Mouse (Mus musculus): ENCODE measurements around the gene Cdc42bpa. TPM values are rescaled to one million over a fixed set of nuclear protein-coding genes. Genes with fewer than 3 reads are reported as not detected.

Cdc42bpa gene
- polyA plus RNA-seq, 1 experiment from 2014 or later = 3.3 TPM

- H3K36me3 ChIP-seq (ENCODE audit: inconsistent target) = no peaks in the 10 kb centered on the region
- WGBS (ENCODE audit: missing documents) = 97% methylated on average over 3 of the region's 3 CpGs
- H3K4me3 ChIP-seq (ENCODE audit: inconsistent target) = no peak overlapping the region
- H3K27ac ChIP-seq = no peak overlapping the region
- no peaks in the 10 kb centered on the region for H3K79me2 ChIP-seq (ENCODE audit: inconsistent target)
These were observed 77.2 kb downstream of the Cdc42bpa start for GRCm38 (mm10) chr1:180037461-180037860.

- no peaks in the 10 kb centered on the region for H3K79me2 ChIP-seq (ENCODE audit: inconsistent target)
- no peaks in the 10 kb centered on the region for H3K36me3 ChIP-seq (ENCODE audit: inconsistent target)
- no peak overlapping the region for H3K4me3 ChIP-seq (ENCODE audit: inconsistent target)
- 100% methylated on average over 2 of the region's 2 CpGs for WGBS (ENCODE audit: missing documents)
- H3K27ac ChIP-seq = no peak overlapping the region
These were observed 83.9 kb downstream of the Cdc42bpa start for GRCm38 (mm10) chr1:180044160-180044559.

- H3K79me2 ChIP-seq (ENCODE audit: inconsistent target) = no peaks in the 10 kb centered on the region
- H3K4me3 ChIP-seq (ENCODE audit: inconsistent target) = no peak overlapping the region
- no peaks in the 10 kb centered on the region for H3K36me3 ChIP-seq (ENCODE audit: inconsistent target)
- H3K27ac ChIP-seq = no peak overlapping the region
These were observed 84.9 kb downstream of the Cdc42bpa start for GRCm38 (mm10) chr1:180045172-180045571.

GRCm38 (mm10) chr1:180089176-180089575, 128.9 kb downstream of the Cdc42bpa start:
- Histone ChIP-seq H3K4me3 (ENCODE audit: inconsistent target) (no peak overlapping the region), H3K36me3 (ENCODE audit: inconsistent target) (no peaks in the 10 kb centered on the region), H3K79me2 (ENCODE audit: inconsistent target) (no peaks in the 10 kb centered on the region), H3K27ac (no peak overlapping the region)
- WGBS (ENCODE audit: missing documents) = 92% methylated on average over 1 of the region's 1 CpGs

- Histone ChIP-seq H3K27ac (no peak overlapping the region), H3K4me3 (ENCODE audit: inconsistent target) (no peak overlapping the region), H3K79me2 (ENCODE audit: inconsistent target) (no peaks in the 10 kb centered on the region), H3K36me3 (ENCODE audit: inconsistent target) (no peaks in the 10 kb centered on the region)
- WGBS (ENCODE audit: missing documents) = 100% methylated on average over 5 of the region's 5 CpGs
These were observed 138.2 kb downstream of the Cdc42bpa start for GRCm38 (mm10) chr1:180098426-180098825.

GRCm38 (mm10) chr1:180104567-180104966, 144.3 kb downstream of the Cdc42bpa start:
- Histone ChIP-seq H3K4me3 (ENCODE audit: inconsistent target) (no peak overlapping the region), H3K36me3 (ENCODE audit: inconsistent target) (no peaks in the 10 kb centered on the region), H3K79me2 (ENCODE audit: inconsistent target) (no peaks in the 10 kb centered on the region), H3K27ac (no peak overlapping the region)
- WGBS (ENCODE audit: missing documents) = 94% methylated on average over 3 of the region's 3 CpGs

GRCm38 (mm10) chr1:180109050-180109449, 148.8 kb downstream of the Cdc42bpa start:
- Histone ChIP-seq H3K36me3 (ENCODE audit: inconsistent target) (no peaks in the 10 kb centered on the region), H3K79me2 (ENCODE audit: inconsistent target) (no peaks in the 10 kb centered on the region), H3K4me3 (ENCODE audit: inconsistent target) (no peak overlapping the region), H3K27ac (no peak overlapping the region)
- WGBS (ENCODE audit: missing documents) = 21% methylated on average over 5 of the region's 5 CpGs

- no peak overlapping the region for H3K4me3 ChIP-seq (ENCODE audit: inconsistent target)
- 83% methylated on average over 1 of the region's 1 CpGs for WGBS (ENCODE audit: missing documents)
- H3K27ac ChIP-seq = no peak overlapping the region
- no peaks in the 10 kb centered on the region for H3K36me3 ChIP-seq (ENCODE audit: inconsistent target)
- H3K79me2 ChIP-seq (ENCODE audit: inconsistent target) = no peaks in the 10 kb centered on the region
These were observed 156.3 kb downstream of the Cdc42bpa start for GRCm38 (mm10) chr1:180116525-180116924.

GRCm38 (mm10) chr1:180118233-180118632, 158.0 kb downstream of the Cdc42bpa start:
- 98% methylated on average over 8 of the region's 8 CpGs for WGBS (ENCODE audit: missing documents)
- H3K4me3 ChIP-seq (ENCODE audit: inconsistent target) = no peak overlapping the region
- H3K79me2 ChIP-seq (ENCODE audit: inconsistent target) = no peaks in the 10 kb centered on the region
- no peaks in the 10 kb centered on the region for H3K36me3 ChIP-seq (ENCODE audit: inconsistent target)
- no peak overlapping the region for H3K27ac ChIP-seq

GRCm38 (mm10) chr1:180128077-180128792, 168.0 kb downstream of the Cdc42bpa start:
- Histone ChIP-seq H3K4me3 (ENCODE audit: inconsistent target) (no peak overlapping the region), H3K79me2 (ENCODE audit: inconsistent target) (no peaks in the 10 kb centered on the region), H3K36me3 (ENCODE audit: inconsistent target) (no peaks in the 10 kb centered on the region), H3K27ac (no peak overlapping the region)
- WGBS (ENCODE audit: missing documents) = 95% methylated on average over 5 of the region's 5 CpGs

- Histone ChIP-seq H3K4me3 (ENCODE audit: inconsistent target) (no peak overlapping the region), H3K79me2 (ENCODE audit: inconsistent target) (no peaks in the 10 kb centered on the region), H3K36me3 (ENCODE audit: inconsistent target) (no peaks in the 10 kb centered on the region), H3K27ac (no peak overlapping the region)
- WGBS (ENCODE audit: missing documents) = 94% methylated on average over 2 of the region's 3 CpGs
These were observed 171.1 kb downstream of the Cdc42bpa start for GRCm38 (mm10) chr1:180131402-180131801.

GRCm38 (mm10) chr1:180132187-180132586, 171.9 kb downstream of the Cdc42bpa start:
- Histone ChIP-seq H3K36me3 (ENCODE audit: inconsistent target) (no peaks in the 10 kb centered on the region), H3K27ac (no peak overlapping the region), H3K79me2 (ENCODE audit: inconsistent target) (no peaks in the 10 kb centered on the region), H3K4me3 (ENCODE audit: inconsistent target) (no peak overlapping the region)
- 41% methylated on average over 4 of the region's 4 CpGs for WGBS (ENCODE audit: missing documents)

- Histone ChIP-seq H3K36me3 (ENCODE audit: inconsistent target) (no peaks in the 10 kb centered on the region), H3K4me3 (ENCODE audit: inconsistent target) (no peak overlapping the region), H3K79me2 (ENCODE audit: inconsistent target) (no peaks in the 10 kb centered on the region), H3K27ac (no peak overlapping the region)
- WGBS (ENCODE audit: missing documents) = 96% methylated on average over 4 of the region's 4 CpGs
These were observed 178.9 kb downstream of the Cdc42bpa start for GRCm38 (mm10) chr1:180139158-180139557.

GRCm38 (mm10) chr1:180140970-180141369, 180.7 kb downstream of the Cdc42bpa start:
- WGBS (ENCODE audit: missing documents) = 100% methylated on average over 2 of the region's 2 CpGs
- no peak overlapping the region for H3K27ac ChIP-seq
- no peaks in the 10 kb centered on the region for H3K36me3 ChIP-seq (ENCODE audit: inconsistent target)
- no peaks in the 10 kb centered on the region for H3K79me2 ChIP-seq (ENCODE audit: inconsistent target)
- H3K4me3 ChIP-seq (ENCODE audit: inconsistent target) = no peak overlapping the region

- no peak overlapping the region for H3K27ac ChIP-seq
- H3K36me3 ChIP-seq (ENCODE audit: inconsistent target) = no peaks in the 10 kb centered on the region
- no peak overlapping the region for H3K4me3 ChIP-seq (ENCODE audit: inconsistent target)
These were observed 187.8 kb downstream of the Cdc42bpa start for GRCm38 (mm10) chr1:180148036-180148435.

GRCm38 (mm10) chr1:180148563-180148962, 188.3 kb downstream of the Cdc42bpa start:
- WGBS (ENCODE audit: missing documents) = 96% methylated on average over 4 of the region's 4 CpGs
- no peak overlapping the region for H3K27ac ChIP-seq
- no peak overlapping the region for H3K4me3 ChIP-seq (ENCODE audit: inconsistent target)
- no peaks in the 10 kb centered on the region for H3K36me3 ChIP-seq (ENCODE audit: inconsistent target)
- H3K79me2 ChIP-seq (ENCODE audit: inconsistent target) = no peaks in the 10 kb centered on the region

More at GRCm38 (mm10) chr1:180148036-180148435, 187.8 kb downstream of the Cdc42bpa start:
- no peaks in the 10 kb centered on the region for H3K79me2 ChIP-seq (ENCODE audit: inconsistent target)
- WGBS (ENCODE audit: missing documents) = 81% methylated on average over 4 of the region's 4 CpGs

All from macrophage (primary cell).